Mouse (Mus musculus) limb, embryonic 14.5 days (tissue): ENCODE data around the gene Rps27. TPM values are rescaled to one million over a fixed set of nuclear protein-coding genes. Genes with fewer than 3 reads are reported as not detected.

Source experiments
- ATAC-seq: fragments of 200-750 bp; cut with Nextera tagmentation; 2 replicates; pipeline ENCODE4 v1.8.0; 2017; ENCODE audit warnings: low read depth, moderate number of reproducible peaks, moderate TSS enrichment; ENCODE audit not compliant: low FRiP score
- DNase-seq: peaks from one replicate; pipeline ENCODE4 v3.0.0-alpha.2; 2015; ENCODE audit warnings: low spot score
- H3K27ac ChIP-seq: fragments of 300-500 bp; sonication (generic); replicated peaks from 2 replicates; pipeline ENCODE4 v1.5.1; 2014; ENCODE audit warnings: low read depth, mild to moderate bottlenecking, low read length, moderate library complexity, mixed read lengths
- H3K27me3 ChIP-seq: fragments of 300-500 bp; sonication (generic); 2 replicates; pipeline ENCODE4 v1.6.1; 2014; ENCODE audit warnings: low read length, mixed read lengths; ENCODE audit not compliant: control insufficient read depth, insufficient read depth
- H3K36me3 ChIP-seq: fragments of 300-500 bp; sonication (generic); 2 replicates; pipeline ENCODE4 v1.6.1; 2014; ENCODE audit warnings: mild to moderate bottlenecking, low read length, moderate library complexity, mixed read lengths; ENCODE audit not compliant: control insufficient read depth, insufficient read depth
- H3K4me1 ChIP-seq: fragments of 300-500 bp; sonication (generic); 2 replicates; pipeline ENCODE4 v1.6.1; 2014; ENCODE audit warnings: antibody characterized with exemption, low read length, mixed read lengths; ENCODE audit not compliant: control insufficient read depth, insufficient read depth
- H3K4me2 ChIP-seq: fragments of 300-500 bp; sonication (generic); replicated peaks from 2 replicates; pipeline ENCODE4 v1.6.1; 2014; ENCODE audit warnings: low read depth, mild to moderate bottlenecking, low read length, moderate library complexity; ENCODE audit not compliant: severe bottlenecking
- H3K4me3 ChIP-seq: fragments of 300-500 bp; sonication (generic); replicated peaks from 2 replicates; pipeline ENCODE4 v1.5.1; 2014; ENCODE audit warnings: low read length
- H3K9ac ChIP-seq: fragments of 300-500 bp; sonication (generic); 2 replicates; pipeline ENCODE4 v1.6.1; 2014; ENCODE audit warnings: mild to moderate bottlenecking, low read depth, low read length, moderate library complexity; ENCODE audit not compliant: severe bottlenecking
- H3K9me3 ChIP-seq: fragments of 300-500 bp; sonication (generic); 2 replicates; pipeline ENCODE4 v1.6.1; 2016; ENCODE audit warnings: low read length; ENCODE audit not compliant: control insufficient read depth
- POLR2A ChIP-seq: fragments of 200-500 bp; IDR thresholded peaks from 2 replicates; pipeline ENCODE4 v1.8.0; 2012; ENCODE audit warnings: inconsistent platforms, mild to moderate bottlenecking, moderate library complexity, borderline replicate concordance; ENCODE audit not compliant: insufficient read depth, insufficient read length; ENCODE audit errors: extremely low read depth
- WGBS: fragments of 180-500 bp; shearing (Covaris S2); extraction: QIAGEN DNeasy Blood & Tissue Kit; methylation state at CpG from one replicate; pipeline ENCODE4 v1.1.7; 2014; 5-methylcytosine and 5-hydroxymethylcytosine counted together
- polyA plus RNA-seq, 2 experiments: library from polyadenylated mRNA; depleted of rRNA in 1 of 2; stranded (reverse) in 1 of 2; unstranded in 1 of 2; fragments of >200 nt; fragmentation: Nextera tagmentation in 1 of 2; extraction: Ambion mirVana in 1 of 2; gene quantifications; 2 replicates each; pipeline versions ENCODE4 v1.2.1 to v1.2.3; 2012 to 2014

Rps27 gene
- polyA plus RNA-seq, 2 experiments: 2,465 to 4,392 TPM

DNA sequence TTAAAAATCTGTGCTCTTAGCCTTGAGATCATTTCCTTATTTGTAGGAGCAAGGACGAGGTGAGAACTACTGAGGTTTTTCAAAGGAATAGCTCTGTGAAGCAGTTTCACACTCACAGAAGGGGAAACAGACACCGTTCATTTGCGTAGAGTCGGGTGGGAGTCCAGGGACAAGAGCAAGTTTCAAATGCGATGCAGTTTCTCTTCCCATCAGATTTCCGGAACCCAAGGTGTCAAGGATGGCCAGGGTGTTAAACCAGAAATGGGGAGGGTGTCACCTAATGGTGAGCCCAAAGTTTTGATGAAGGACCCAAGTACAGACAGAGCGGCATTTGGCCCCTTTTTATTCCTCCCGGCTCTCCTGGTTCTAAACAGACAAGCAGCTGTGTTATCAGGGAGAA lies 17.6 kb upstream of the Rps27 start:
- H3K4me2 ChIP-seq: peak overlapping the region; percentile 80
- peak overlapping the region; percentile 74 for H3K4me3 ChIP-seq
- peaks cover 22% of the 10 kb centered on the region for H3K36me3 ChIP-seq
- peaks cover 4% of the 10 kb centered on the region; the same call in 1 of the 2 replicates for H3K4me1 ChIP-seq
- DNase-seq (no peak), ATAC-seq (no peak)
- H3K9me3 ChIP-seq: no peaks in the 10 kb centered on the region
- H3K27me3 ChIP-seq: no peaks in the 10 kb centered on the region
- TF ChIP-seq POLR2A: no peak
- WGBS: 14% methylated on average over 8 of the region's 8 CpGs
- H3K27ac ChIP-seq: peak overlapping the region; percentile 88; the same call in 1 of the 2 replicates
- peak overlapping the region; percentile 83 for H3K9ac ChIP-seq

DNA sequence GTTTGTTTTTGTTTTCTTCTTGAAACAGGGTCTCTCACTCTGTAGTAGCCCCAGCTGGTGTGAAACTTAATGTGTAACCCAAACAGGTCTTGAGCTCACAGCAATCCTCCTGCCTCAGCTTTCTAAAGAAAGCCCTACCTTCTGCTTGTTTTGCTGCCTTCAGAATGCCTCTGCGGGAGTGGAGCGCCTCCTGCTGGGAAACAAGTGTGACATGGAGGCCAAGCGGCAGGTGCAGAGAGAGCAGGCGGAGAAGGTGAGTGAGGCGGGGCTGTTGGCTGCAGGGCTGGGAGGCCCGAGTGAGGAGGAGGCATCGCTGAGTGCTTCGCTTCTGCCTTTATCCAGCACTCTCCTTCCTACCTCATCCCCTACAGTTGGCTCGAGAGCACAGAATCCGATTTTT lies 10.9 kb upstream of the Rps27 start:
- 72% methylated on average over 10 of the region's 10 CpGs for WGBS

DNA sequence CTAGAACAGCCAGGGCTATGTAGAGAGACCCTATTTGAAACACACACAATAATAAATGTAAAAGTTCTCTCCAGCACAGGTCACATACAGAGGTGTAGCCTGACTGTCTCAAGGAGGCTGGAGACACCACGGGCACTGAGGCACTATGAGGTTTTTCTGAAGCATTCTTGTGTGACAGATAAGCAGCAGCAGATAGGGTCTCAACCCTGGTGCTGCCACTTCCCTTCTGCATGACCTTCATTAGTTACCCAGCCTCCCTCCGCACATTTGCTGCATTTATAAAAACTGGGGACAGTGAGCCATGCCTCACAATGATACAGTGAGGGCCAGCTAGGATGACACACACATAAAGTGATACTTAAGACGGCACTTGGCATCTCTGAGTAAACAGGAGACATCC lies 9.5 kb upstream of the Rps27 start:
- ATAC-seq (no peak), DNase-seq (no peak)
- no peak overlapping the region for H3K4me2 ChIP-seq
- no peak overlapping the region for H3K9ac ChIP-seq
- no peak for TF ChIP-seq POLR2A
- no peaks in the 10 kb centered on the region for H3K9me3 ChIP-seq
- 88% methylated on average over 3 of the region's 3 CpGs for WGBS
- no peak overlapping the region for H3K27ac ChIP-seq
- peaks cover 11% of the 10 kb centered on the region for H3K4me1 ChIP-seq
- H3K27me3 ChIP-seq: no peaks in the 10 kb centered on the region
- no peak overlapping the region for H3K4me3 ChIP-seq
- H3K36me3 ChIP-seq: peaks cover 10% of the 10 kb centered on the region

More for the DNA sequence above, 10.9 kb upstream of the Rps27 start:
- no peaks in the 10 kb centered on the region for H3K9me3 ChIP-seq
- H3K4me2 ChIP-seq: no peak overlapping the region
- ATAC-seq: no peak
- H3K4me1 ChIP-seq: peaks cover 11% of the 10 kb centered on the region
- no peak overlapping the region for H3K27ac ChIP-seq
- H3K4me3 ChIP-seq: no peak overlapping the region
- H3K9ac ChIP-seq: no peak overlapping the region
- TF ChIP-seq POLR2A: no peak
- no peak for DNase-seq
- peaks cover 10% of the 10 kb centered on the region for H3K36me3 ChIP-seq
- H3K27me3 ChIP-seq: no peaks in the 10 kb centered on the region

- no peak overlapping the region for H3K4me2 ChIP-seq
- TF ChIP-seq POLR2A: no peak
- H3K27me3 ChIP-seq: no peaks in the 10 kb centered on the region
- ATAC-seq (no peak), DNase-seq (no peak)
- WGBS: 90% methylated on average over 4 of the region's 4 CpGs
- H3K4me1 ChIP-seq: peaks cover 11% of the 10 kb centered on the region
- H3K27ac ChIP-seq: no peak overlapping the region
- H3K4me3 ChIP-seq: no peak overlapping the region
- H3K9me3 ChIP-seq: no peaks in the 10 kb centered on the region
- H3K36me3 ChIP-seq: peaks cover 10% of the 10 kb centered on the region
- no peak overlapping the region for H3K9ac ChIP-seq
Measured at GRCm38 (mm10) chr3:90222455-90222854, 9.0 kb upstream of the Rps27 start.

GRCm38 (mm10) chr3:90221123-90221522 lies 7.7 kb upstream of the Rps27 start:
- TF ChIP-seq POLR2A: no peak
- Histone ChIP-seq H3K27me3 (no peaks in the 10 kb centered on the region), H3K9ac (peak overlapping the region; percentile 65), H3K36me3 (peaks cover 10% of the 10 kb centered on the region), H3K4me2 (peak overlapping the region; percentile 66), H3K4me1 (peaks cover 11% of the 10 kb centered on the region), H3K9me3 (no peaks in the 10 kb centered on the region), H3K4me3 (peak overlapping the region; percentile 45), H3K27ac (0 out of 2 replicates have a peak overlapping the region, but pooled peaks have one; percentile 26)
- 26% methylated on average over 5 of the region's 5 CpGs for WGBS
- DNase-seq (no peak), ATAC-seq (no peak)
